Mouse (Mus musculus) liver, embryonic 16.5 days (tissue): ENCODE data around the gene Sept12. TPM values are rescaled to one million over a fixed set of nuclear protein-coding genes. Genes with fewer than 3 reads are reported as not detected.

Experiments used
- ATAC-seq: fragments of 200-750 bp; cut with Nextera tagmentation; 2 replicates; pipeline ENCODE4 v1.8.0; 2017; ENCODE audit warnings: low read depth, mild to moderate bottlenecking, moderate number of reproducible peaks, moderate library complexity
- H3K27ac ChIP-seq: fragments of 300-500 bp; sonication (generic); 2 replicates; pipeline ENCODE4 v1.5.1; 2014; ENCODE audit warnings: mild to moderate bottlenecking, low read length
- H3K27me3 ChIP-seq: fragments of 300-500 bp; sonication (generic); 2 replicates; pipeline ENCODE4 v1.6.1; 2014; ENCODE audit warnings: low read depth, low read length, mixed read lengths; ENCODE audit not compliant: control insufficient read depth, insufficient read depth
- H3K36me3 ChIP-seq: fragments of 300-500 bp; sonication (generic); 2 replicates; pipeline ENCODE4 v1.6.1; 2014; ENCODE audit warnings: mild to moderate bottlenecking; ENCODE audit not compliant: control insufficient read depth, insufficient read depth
- H3K4me1 ChIP-seq: fragments of 300-500 bp; sonication (generic); 2 replicates; pipeline ENCODE4 v1.6.1; 2014; ENCODE audit warnings: low read depth, low read length, mixed read lengths; ENCODE audit not compliant: control insufficient read depth
- H3K4me2 ChIP-seq: fragments of 300-500 bp; sonication (generic); 2 replicates; pipeline ENCODE4 v1.6.1; 2014; ENCODE audit warnings: low read depth, low read length, mixed read lengths
- H3K4me3 ChIP-seq: fragments of 300-500 bp; sonication (generic); 2 replicates; pipeline ENCODE4 v1.5.1; 2014; ENCODE audit warnings: low read depth, mild to moderate bottlenecking, low read length
- H3K9ac ChIP-seq: fragments of 300-500 bp; sonication (generic); 2 replicates; pipeline ENCODE4 v1.6.1; 2014; ENCODE audit warnings: low read depth, low read length
- H3K9me3 ChIP-seq: fragments of 300-500 bp; sonication (generic); replicated peaks from 2 replicates; pipeline ENCODE4 v1.6.1; 2016; ENCODE audit warnings: low read length; ENCODE audit not compliant: control insufficient read depth
- WGBS: fragments of 180-500 bp; shearing (Covaris S2); extraction: QIAGEN DNeasy Blood & Tissue Kit; methylation state at CpG from one replicate; pipeline ENCODE4 v1.1.7; 2014; ENCODE audit not compliant: insufficient replicate concordance; 5-methylcytosine and 5-hydroxymethylcytosine counted together
- polyA plus RNA-seq: library from polyadenylated mRNA; unstranded; fragments of >200 nt; fragmentation: Nextera tagmentation; extraction: Ambion mirVana; gene quantifications from 2 replicates; pipeline ENCODE4 v1.2.1, GENCODE M21; 2015

Gene Sept12
- polyA plus RNA-seq, 1 experiment from 2014 or later = not detected

- peaks cover 7% of the 10 kb centered on the region for H3K4me1 ChIP-seq
- H3K36me3 ChIP-seq = peaks cover 14% of the 10 kb centered on the region
- H3K27me3 ChIP-seq = no peaks in the 10 kb centered on the region
- H3K4me3 ChIP-seq = no peak overlapping the region
- H3K9me3 ChIP-seq = no peaks in the 10 kb centered on the region
- H3K9ac ChIP-seq = no peak overlapping the region
- WGBS = 74% methylated on average over 8 of the region's 8 CpGs
- H3K4me2 ChIP-seq = no peak overlapping the region
- no peak for ATAC-seq
- no peak overlapping the region for H3K27ac ChIP-seq
Measured at GRCm38 (mm10) chr16:4937351-4938190, 60.1 kb downstream of the Sept12 start.

Other genes with a start within 250 kb of the Sept12 start
- 23.3 and 27.3 TPM in 2 replicates for gene Cdip1, start 207.6 kb downstream of the Sept12 start, polyA plus RNA-seq
- gene 4930562C15Rik, start 162.4 kb downstream of the Sept12 start, polyA plus RNA-seq = 0.05 TPM in 1 of 2 replicates, not detected in the other
- gene Ubald1, start 117.5 kb downstream of the Sept12 start, polyA plus RNA-seq = 10.8 and 13.3 TPM in 2 replicates
- 28.2 and 30.4 TPM in 2 replicates for gene Mgrn1, start 111.6 kb downstream of the Sept12 start, polyA plus RNA-seq
- gene Nudt16l1, start 59.1 kb downstream of the Sept12 start, polyA plus RNA-seq = 47.8 and 49.1 TPM in 2 replicates
- 16.5 and 16.7 TPM in 2 replicates for gene Anks3, start 33.6 kb downstream of the Sept12 start, polyA plus RNA-seq
- 9.0 and 9.4 TPM in 2 replicates for gene Smim22, start 9.4 kb upstream of the Sept12 start, polyA plus RNA-seq
- 72.5 and 83.9 TPM in 2 replicates for gene Rogdi, start 15.7 kb upstream of the Sept12 start, polyA plus RNA-seq
- 41.9 and 45.1 TPM in 2 replicates for gene Glyr1, start 52.0 kb upstream of the Sept12 start, polyA plus RNA-seq
- gene Ubn1, start 52.2 kb upstream of the Sept12 start, polyA plus RNA-seq = 6.9 and 7.6 TPM in 2 replicates
- gene Ppl, start 134.6 kb upstream of the Sept12 start, polyA plus RNA-seq = 0.53 and 0.65 TPM in 2 replicates
- gene Sec14l5, start 149.3 kb upstream of the Sept12 start, polyA plus RNA-seq = 0.04 and 0.05 TPM in 2 replicates
- 11.7 and 12.2 TPM in 2 replicates for gene Nagpa, start 206.2 kb upstream of the Sept12 start, polyA plus RNA-seq
- 0.81 and 0.93 TPM in 2 replicates for gene AU021092, start 224.4 kb upstream of the Sept12 start, polyA plus RNA-seq
- gene Alg1, start 235.8 kb upstream of the Sept12 start, polyA plus RNA-seq = 11.2 and 11.8 TPM in 2 replicates